Comparison of ENCODE assay signal across 9 mouse cellular contexts in genomic region chr3:134188979-134189946, GRCm38 (mm10). TPM values are rescaled to one million over a fixed set of nuclear protein-coding genes. Genes with fewer than 3 reads are reported as not detected.
DNase-seq lines count a peak whose midpoint lies in the region; ATAC-seq and TF ChIP-seq lines count a peak whose summit lies in the region.
"Had no signal": no experiment of that assay in that cellular context is flagged by ENCODE, and none has a peak within 500 bp of the region (broad histone marks: within the 10 kb centered on the region; RNA-seq: fewer than 3 reads in every experiment).

No protein-coding gene starts in this region.

- peaks cover 7% of the 10 kb centered on the region; the same call in 1 of the 2 replicates for H3K4me1 ChIP-seq in heart, embryonic 13.5 days
- H3K4me1 ChIP-seq in embryonic facial prominence, embryonic 10.5 days: peaks cover 14% of the 10 kb centered on the region
- H3K4me1 ChIP-seq in hindbrain, embryonic 14.5 days (replicated peaks; ENCODE audit: control insufficient read depth, insufficient read depth, low read length): peaks cover 5% of the 10 kb centered on the region; the same call in 1 of the 2 replicates
- H3K4me1 ChIP-seq in midbrain, postnatal 0 days (ENCODE audit: insufficient read depth, low read length): no peaks in the 10 kb centered on the region

- peak overlapping the region; percentile 69 for H3K9ac ChIP-seq in heart, embryonic 13.5 days
- 0 out of 2 replicates have a peak overlapping the region, but pooled peaks have one; percentile 1 for H3K9ac ChIP-seq in hindbrain, embryonic 14.5 days
- no peak overlapping the region for H3K9ac ChIP-seq in midbrain, postnatal 0 days (replicated peaks; ENCODE audit: low read length, poor library complexity, severe bottlenecking)

- TF ChIP-seq CTCF in midbrain, postnatal 0 days (IDR thresholded peaks at IDR 0.05): no peak

- peak overlapping the region; percentile 69 for H3K4me2 ChIP-seq in heart, embryonic 13.5 days
- H3K4me2 ChIP-seq in hindbrain, embryonic 14.5 days (replicated peaks): peak overlapping the region; percentile 51
- H3K4me2 ChIP-seq in midbrain, postnatal 0 days (ENCODE audit: low read depth, low read length, poor library complexity, severe bottlenecking): peak overlapping the region; percentile 43

- no peaks in the 10 kb centered on the region for H3K9me3 ChIP-seq in heart, embryonic 13.5 days
- H3K9me3 ChIP-seq in embryonic facial prominence, embryonic 10.5 days: no peaks in the 10 kb centered on the region
- no peaks in the 10 kb centered on the region for H3K9me3 ChIP-seq in hindbrain, embryonic 14.5 days (ENCODE audit: control insufficient read depth, low read length)
- H3K9me3 ChIP-seq in midbrain, postnatal 0 days (ENCODE audit: low read length): no peaks in the 10 kb centered on the region

- H3K27ac ChIP-seq in heart, embryonic 13.5 days (replicated peaks): peak overlapping the region; percentile 58
- peak overlapping the region; percentile 52 for H3K27ac ChIP-seq in embryonic facial prominence, embryonic 10.5 days (replicated peaks)
- no peak overlapping the region for H3K27ac ChIP-seq in hindbrain, embryonic 14.5 days
- no peak overlapping the region for H3K27ac ChIP-seq in midbrain, postnatal 0 days (ENCODE audit: low read depth, low read length)

- H3K27me3 ChIP-seq in heart, embryonic 13.5 days (replicated peaks): no peaks in the 10 kb centered on the region
- H3K27me3 ChIP-seq in embryonic facial prominence, embryonic 10.5 days (replicated peaks; ENCODE audit: low read depth, poor library complexity, severe bottlenecking): no peaks in the 10 kb centered on the region
- no peaks in the 10 kb centered on the region for H3K27me3 ChIP-seq in hindbrain, embryonic 14.5 days (ENCODE audit: control insufficient read depth, insufficient read depth, low read length)
- no peaks in the 10 kb centered on the region for H3K27me3 ChIP-seq in midbrain, postnatal 0 days (ENCODE audit: insufficient read depth, low read length)

- no peak for ATAC-seq in heart, embryonic 13.5 days (ENCODE audit: extremely low read depth, insufficient number of reproducible peaks, low FRiP score, low TSS enrichment)
- ATAC-seq in hindbrain, embryonic 14.5 days (ENCODE audit: low FRiP score): peak; percentile 77; the same call in 1 of the 2 replicates
- no peak for ATAC-seq in midbrain, postnatal 0 days (ENCODE audit: low FRiP score)
- ATAC-seq: CD4-positive, CD25-positive, alpha-beta regulatory T cell, adult 4 months had no signal

- no peaks in the 10 kb centered on the region for H3K36me3 ChIP-seq in heart, embryonic 13.5 days
- H3K36me3 ChIP-seq in embryonic facial prominence, embryonic 10.5 days (replicated peaks): no peaks in the 10 kb centered on the region
- no peaks in the 10 kb centered on the region for H3K36me3 ChIP-seq in hindbrain, embryonic 14.5 days (replicated peaks; ENCODE audit: control insufficient read depth, insufficient read depth)
- no peaks in the 10 kb centered on the region for H3K36me3 ChIP-seq in midbrain, postnatal 0 days (ENCODE audit: insufficient read depth, low read length)

- no peak for DNase-seq in heart, adult 9 months (ENCODE audit: low spot score in 2 of 2)
- no peak for DNase-seq in embryonic facial prominence, embryonic 10.5 days (ENCODE audit: low spot score)
- no peak for DNase-seq in hindbrain, embryonic 14.5 days (ENCODE audit: low spot score)
- DNase-seq in midbrain, postnatal 0 days (ENCODE audit: low spot score): peak; percentile 19
- no peak for DNase-seq in yolk sac, embryonic 10.5 days (ENCODE audit: low spot score)
- no peak for DNase-seq in right cerebral cortex, postnatal 4 days
- no peak for DNase-seq in cerebellum, adult 11-12 months

- 30% methylated on average over 12 of the region's 12 CpGs for WGBS in heart, embryonic 13.5 days
- WGBS in embryonic facial prominence, embryonic 10.5 days: 68% methylated on average over 12 of the region's 12 CpGs
- 36% methylated on average over 12 of the region's 12 CpGs for WGBS in hindbrain, embryonic 14.5 days
- WGBS in midbrain, postnatal 0 days: 39% methylated on average over 12 of the region's 12 CpGs

- peak overlapping the region; percentile 55 for H3K4me3 ChIP-seq in heart, embryonic 13.5 days
- peak overlapping the region; percentile 28; the same call in 1 of the 2 replicates for H3K4me3 ChIP-seq in embryonic facial prominence, embryonic 10.5 days
- peak overlapping the region; percentile 17 for H3K4me3 ChIP-seq in hindbrain, embryonic 14.5 days (replicated peaks; ENCODE audit: low read length)
- H3K4me3 ChIP-seq in midbrain, postnatal 0 days (ENCODE audit: low read depth, low read length): peak overlapping the region; percentile 26

RNA-seq across cellular contexts. Expression of gene Cxxc4, which starts 47.0 kb away (rescaled TPM):
- 3.8 and 3.9 TPM in 2 replicates for polyA plus RNA-seq in heart, embryonic 13.5 days (2015; fragmentation: Nextera tagmentation; extraction: Ambion mirVana)
- polyA plus RNA-seq in embryonic facial prominence, embryonic 10.5 days (2016; fragmentation: Nextera tagmentation; extraction: Ambion mirVana): 8.7 and 9.3 TPM in 2 replicates
- polyA plus RNA-seq in hindbrain, embryonic 14.5 days (2014; fragmentation: Nextera tagmentation; extraction: Ambion mirVana): 31.9 and 34.2 TPM in 2 replicates
- 55.6 and 64.3 TPM in 2 replicates for total RNA-seq in midbrain, postnatal 0 days (2014; rRNA removed)
- 35.9 and 39.6 TPM in 2 replicates for polyA plus RNA-seq in midbrain, postnatal 0 days (2015; fragmentation: Nextera tagmentation; extraction: Ambion mirVana)
- polyA plus RNA-seq: CD4-positive, CD25-positive, alpha-beta regulatory T cell, adult 4 months had no signal

Comparison
In these comparisons a context has a peak if more than half of its experiments do, and no peak if none do; other contexts are left out.
1. H3K27ac ChIP-seq: peak in heart, embryonic 13.5 days (single experiment) and embryonic facial prominence, embryonic 10.5 days (single experiment); none in hindbrain, embryonic 14.5 days (single experiment) and midbrain, postnatal 0 days (single experiment).
2. Peak in every context shown above with its lines, with median percentiles within 50 percentile points of each other: H3K4me2 ChIP-seq and H3K4me3 ChIP-seq.